Mouse (Mus musculus): Measurements from ENCODE around the gene 2510009E07Rik. TPM values are rescaled to one million over a fixed set of nuclear protein-coding genes. Genes with fewer than 3 reads are reported as not detected.

2510009E07Rik gene
- polyA plus RNA-seq (2017; shearing (Covaris generic)), result 1 to 10 TPM; 2.1 to 4.0 TPM

DNA sequence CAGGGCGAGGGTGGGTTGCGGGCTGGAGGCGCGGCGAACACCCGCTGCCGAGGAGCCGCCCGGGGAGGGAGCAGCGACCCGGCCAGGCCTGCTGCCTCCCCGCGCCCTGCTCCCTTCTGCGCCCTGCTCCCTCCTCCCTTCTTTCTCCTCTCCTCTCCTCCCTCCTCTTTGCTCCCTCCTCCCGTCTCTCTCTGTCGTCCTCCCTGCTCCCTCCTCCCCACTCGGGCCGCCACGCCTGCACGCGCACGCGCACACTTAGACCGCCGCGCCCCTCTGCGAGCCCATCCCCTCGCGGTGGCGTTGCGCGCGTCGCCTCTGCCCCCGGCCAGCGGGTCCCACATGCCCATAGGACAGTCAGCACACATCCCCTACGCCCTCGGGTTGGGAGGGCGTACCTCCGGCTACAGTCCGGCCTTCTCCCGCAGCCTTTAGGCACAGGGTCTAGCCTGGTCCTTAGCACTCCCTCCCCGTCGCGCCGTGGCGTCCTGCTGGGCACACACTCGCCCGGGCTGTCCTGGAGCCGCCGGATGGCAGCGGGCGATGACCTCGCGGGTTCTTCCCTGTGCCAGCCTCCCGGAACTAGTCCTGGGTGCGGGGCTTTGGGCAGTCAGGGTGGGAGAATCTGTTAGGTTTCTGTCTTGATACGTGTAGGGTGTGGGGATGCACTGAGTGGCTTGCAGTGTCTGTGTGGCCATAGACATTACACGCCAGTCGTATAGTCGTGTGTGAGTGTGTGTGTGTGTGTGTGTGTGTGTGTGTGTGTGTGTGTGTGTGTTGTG, at the start of gene 2510009E07Rik:
Gene 2510009E07Rik, minus strand, starts transcription at position 203 of the 779 bp plus-strand sequence.

Other genes starting within 250 kb of the 2510009E07Rik start
- gene Ehhadh, start 93.1 kb upstream of the 2510009E07Rik start, polyA plus RNA-seq (2017; shearing (Covaris generic)), result 10 to 100 TPM in 1 of 2 experiments, 1 to 10 TPM in 1; 9.4 to 11.8 TPM
- under 1 TPM; 0.14 to 0.32 TPM for gene Map3k13, start 99.7 kb upstream of the 2510009E07Rik start, polyA plus RNA-seq (2017; shearing (Covaris generic))

Data from activated CD4-positive, CD25-positive, alpha-beta regulatory T cell (primary cell).